Mouse (Mus musculus) 3134 (cell line): ENCODE results near the gene Ptpn11.
A peak's percentile ranks its signal among the peaks of the same experiment; 100 is the strongest.
"Not testable (repeated sequence)": the region's sequence is repeated elsewhere in the genome, so short reads cannot be mapped to it uniquely, and the experiment has no call there.

Experiments
- DNase-seq: peaks from one replicate; pipeline ENCODE4 v3.0.0-alpha.2; 2011; ENCODE audit warnings: low spot score; ENCODE audit not compliant: insufficient read length; ENCODE audit errors: extremely low read depth

The Ptpn11 gene

DNA sequence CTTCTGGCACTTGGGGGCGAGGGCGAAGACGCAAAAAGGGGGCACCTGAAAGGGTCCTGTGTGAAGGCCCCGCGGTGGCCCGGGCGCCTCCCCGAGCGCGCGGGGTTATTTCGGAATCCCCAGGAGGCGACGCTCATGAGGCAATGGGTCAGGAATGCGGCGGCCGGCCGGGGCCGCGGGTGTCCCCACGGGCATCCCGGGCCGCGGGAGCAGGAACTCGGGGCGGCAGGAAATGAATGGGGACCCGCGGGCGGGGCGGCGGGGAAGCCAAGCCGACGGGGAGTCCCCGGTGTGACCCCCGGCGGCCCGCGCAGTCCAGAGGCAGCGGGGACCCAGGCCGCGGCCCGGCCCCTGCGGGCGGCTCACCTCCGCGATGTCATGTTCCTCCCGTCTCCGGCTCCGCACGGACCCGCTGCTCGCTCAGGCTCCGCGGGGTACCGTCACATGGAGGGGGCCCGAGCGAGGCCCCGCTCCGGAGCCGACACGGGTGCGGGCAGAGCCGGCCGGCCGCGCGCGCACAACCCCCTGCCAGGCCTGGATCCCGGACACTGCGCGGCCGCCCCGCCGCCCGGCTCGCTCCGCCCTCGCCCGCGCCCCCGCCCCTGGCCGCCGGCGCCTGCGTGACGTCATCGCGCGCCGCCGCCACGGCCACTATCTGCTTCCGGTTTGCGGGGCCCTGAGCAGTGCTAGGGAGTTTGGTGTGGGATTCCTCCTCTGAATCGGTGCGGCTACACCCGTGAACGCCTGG is at the start of gene Ptpn11:
Ptpn11 (minus strand) TSS at position 562 of the 748 bp plus-strand sequence.
- DNase-seq = peak; percentile 74

- no peak for DNase-seq
Observed at GRCm38 (mm10) chr5:121239846-121240245, 48.6 kb upstream of the Ptpn11 start.

GRCm38 (mm10) chr5:121238208-121238607 is 47.0 kb upstream of the Ptpn11 start:
- no peak for DNase-seq

GRCm38 (mm10) chr5:121236171-121236570 is 45.0 kb upstream of the Ptpn11 start:
- DNase-seq = no peak

DNA sequence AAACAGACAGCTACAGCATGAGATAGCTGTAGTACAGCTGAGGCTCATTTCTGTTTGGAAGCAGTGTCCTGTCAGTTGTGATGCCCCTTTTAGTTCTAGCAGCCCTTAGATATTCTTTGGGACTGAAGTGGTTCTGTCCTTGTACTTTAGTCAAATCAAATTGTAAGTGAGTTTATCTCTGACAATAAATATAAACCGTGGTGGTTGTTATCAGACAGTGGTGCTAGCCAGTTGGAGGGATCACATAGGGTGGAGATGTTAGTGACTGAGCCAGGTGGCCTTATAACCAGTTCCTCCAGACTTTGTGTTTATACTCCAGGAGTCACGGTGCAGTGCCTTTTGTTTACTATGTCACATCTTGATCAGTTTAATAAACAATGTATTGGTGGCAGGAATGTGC is 42.5 kb upstream of the Ptpn11 start:
- DNase-seq = no peak

DNA sequence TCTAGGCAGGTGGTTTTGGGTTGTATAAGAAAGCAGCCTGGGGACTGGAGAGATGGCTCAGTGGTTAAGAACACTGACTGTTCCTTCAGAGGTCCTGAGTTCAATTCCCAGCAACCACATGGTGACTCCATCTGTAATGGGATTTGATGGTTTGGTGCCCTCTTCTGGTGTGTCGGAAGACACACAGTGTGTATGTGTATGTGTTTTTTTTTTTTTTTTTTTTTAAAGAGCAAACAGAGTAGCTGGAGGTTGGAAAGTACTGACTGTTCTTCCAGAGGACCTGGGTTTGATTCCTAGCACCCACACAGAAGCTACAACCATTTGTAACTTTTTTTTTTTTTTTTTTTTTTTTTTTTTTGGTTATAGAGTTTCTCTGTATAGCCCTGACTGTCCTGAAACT is 41.6 kb upstream of the Ptpn11 start:
- DNase-seq = no peak

GRCm38 (mm10) chr5:121230811-121231210 is 39.6 kb upstream of the Ptpn11 start:
- DNase-seq = no peak

DNA sequence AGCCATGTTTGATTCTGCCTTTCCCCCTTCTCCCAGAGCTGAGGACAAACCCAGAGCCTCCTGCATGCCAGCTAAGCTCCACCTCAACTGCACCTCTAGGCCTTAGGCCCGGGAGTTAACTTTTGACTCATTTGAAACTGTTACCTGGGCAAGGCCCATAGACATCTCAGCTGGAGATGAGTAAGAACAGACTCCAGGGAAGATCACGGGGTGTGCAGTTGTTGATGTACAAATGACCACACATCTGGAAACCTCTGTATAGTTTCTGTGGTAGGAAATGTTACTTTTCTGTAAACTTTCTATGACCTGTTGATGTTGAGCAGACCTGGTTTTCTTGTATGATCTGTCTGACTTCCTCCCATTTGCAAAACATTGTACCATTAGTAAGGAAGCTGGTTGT is 38.0 kb upstream of the Ptpn11 start:
- no peak for DNase-seq

GRCm38 (mm10) chr5:121227330-121227729 is 36.1 kb upstream of the Ptpn11 start:
- DNase-seq = not testable (repeated sequence)

- DNase-seq = no peak
Observed at GRCm38 (mm10) chr5:121226845-121227244, 35.6 kb upstream of the Ptpn11 start.

DNA sequence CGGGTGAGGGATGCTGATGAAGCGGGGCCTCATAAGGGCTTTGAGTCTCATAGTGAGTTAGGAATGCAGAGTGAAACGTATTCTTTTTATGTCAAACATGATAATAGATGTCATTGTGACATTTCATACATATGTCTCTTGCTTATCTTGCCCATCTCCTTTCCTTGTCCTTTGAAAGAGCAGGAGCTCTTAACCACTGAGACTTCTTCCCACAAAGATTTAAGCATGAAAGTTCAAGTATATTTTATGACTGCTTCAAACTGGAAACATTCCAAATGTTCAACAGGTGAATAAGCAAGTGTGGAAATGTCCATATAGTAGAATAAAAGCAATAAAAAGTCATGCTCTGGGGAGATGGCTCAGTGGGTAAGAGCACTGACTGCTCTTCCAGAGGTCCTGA is 35.2 kb upstream of the Ptpn11 start:
- DNase-seq = no peak

- DNase-seq = no peak
Observed at GRCm38 (mm10) chr5:121225854-121226253, 34.7 kb upstream of the Ptpn11 start.

DNA sequence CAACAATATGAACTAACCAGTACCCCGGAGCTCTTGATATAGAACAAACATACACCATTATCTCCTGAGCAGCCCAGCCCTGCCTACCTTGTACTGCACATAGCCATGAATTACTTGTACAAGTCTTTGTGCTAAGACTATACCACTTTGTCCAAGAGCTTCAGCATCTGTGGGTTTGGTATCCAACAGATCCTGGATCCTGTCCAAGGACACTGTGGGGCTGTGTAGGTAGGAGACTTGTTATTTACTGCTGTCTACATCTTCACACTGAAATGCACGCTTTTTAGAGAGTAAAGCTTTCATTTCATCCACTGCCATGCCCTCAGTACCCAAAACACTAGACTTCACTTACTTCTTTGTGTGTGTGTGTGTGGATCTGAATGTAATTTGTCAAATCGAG is 33.7 kb upstream of the Ptpn11 start:
- no peak for DNase-seq

- not testable (repeated sequence) for DNase-seq
Observed at GRCm38 (mm10) chr5:121224020-121224419, 32.8 kb upstream of the Ptpn11 start.

GRCm38 (mm10) chr5:121221328-121221850 is 30.2 kb upstream of the Ptpn11 start:
- DNase-seq = no peak

- peak; percentile 42 for DNase-seq
Observed at GRCm38 (mm10) chr5:121220732-121221301, 29.6 kb upstream of the Ptpn11 start.

DNA sequence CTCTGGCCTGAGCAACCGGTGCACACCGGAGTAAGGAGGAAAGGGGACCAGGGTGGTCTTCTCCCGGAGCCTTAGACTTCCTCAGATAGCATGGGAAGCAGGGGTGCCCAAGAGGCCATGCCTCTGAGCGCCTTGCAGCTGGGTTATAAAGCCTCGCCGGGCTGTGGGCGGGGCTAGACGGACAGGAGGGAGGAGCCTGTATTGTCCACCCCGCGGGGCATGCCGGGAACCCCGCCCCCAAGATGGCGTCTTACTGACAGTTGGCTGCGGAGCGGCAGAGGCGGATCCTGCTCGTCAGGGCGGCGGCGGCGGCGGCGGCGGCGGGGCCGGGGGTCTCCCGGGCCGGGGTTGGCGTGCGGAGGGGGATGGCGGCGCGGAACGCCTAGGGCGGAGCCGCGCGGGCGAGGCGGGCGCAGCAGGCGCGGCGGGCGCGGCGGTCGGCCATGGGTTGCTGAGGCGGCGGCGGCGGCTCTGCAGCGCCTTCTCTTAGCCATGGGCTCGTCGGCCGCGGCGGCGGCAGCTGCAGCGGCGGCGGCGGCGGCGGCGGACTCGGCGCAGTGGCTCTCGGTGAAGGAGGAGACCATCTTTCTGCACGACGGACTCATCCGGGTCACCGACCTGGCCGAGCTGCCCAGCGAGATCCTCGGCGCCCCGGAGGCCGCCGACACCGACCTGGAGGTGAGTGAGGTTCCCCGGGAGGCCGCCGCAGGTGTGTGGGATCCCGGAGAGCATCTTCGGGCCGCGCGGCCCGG is 29.0 kb upstream of the Ptpn11 start, which contains the start of gene Hectd4:
Hectd4 (plus strand) TSS at position 240 of the 752 bp plus-strand sequence.
- peak; percentile 90 for DNase-seq

- DNase-seq = no peak
Observed at GRCm38 (mm10) chr5:121219190-121219589, 28.0 kb upstream of the Ptpn11 start.

DNA sequence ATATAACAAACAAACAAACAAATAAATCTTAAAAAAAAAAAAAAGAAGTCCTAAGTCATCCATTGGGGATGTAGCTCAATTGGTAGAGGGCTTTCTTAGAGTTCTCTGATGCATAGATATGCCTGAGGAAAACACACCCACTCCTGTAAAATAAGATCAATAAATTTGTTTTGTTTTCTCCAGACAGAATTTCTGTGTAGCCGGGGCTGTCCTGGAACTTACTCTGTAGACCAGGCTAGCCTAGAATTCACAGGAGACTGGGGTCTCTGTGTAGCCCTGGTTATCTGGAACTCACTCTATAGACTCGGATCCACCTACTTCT is 26.1 kb upstream of the Ptpn11 start:
- no peak for DNase-seq

DNA sequence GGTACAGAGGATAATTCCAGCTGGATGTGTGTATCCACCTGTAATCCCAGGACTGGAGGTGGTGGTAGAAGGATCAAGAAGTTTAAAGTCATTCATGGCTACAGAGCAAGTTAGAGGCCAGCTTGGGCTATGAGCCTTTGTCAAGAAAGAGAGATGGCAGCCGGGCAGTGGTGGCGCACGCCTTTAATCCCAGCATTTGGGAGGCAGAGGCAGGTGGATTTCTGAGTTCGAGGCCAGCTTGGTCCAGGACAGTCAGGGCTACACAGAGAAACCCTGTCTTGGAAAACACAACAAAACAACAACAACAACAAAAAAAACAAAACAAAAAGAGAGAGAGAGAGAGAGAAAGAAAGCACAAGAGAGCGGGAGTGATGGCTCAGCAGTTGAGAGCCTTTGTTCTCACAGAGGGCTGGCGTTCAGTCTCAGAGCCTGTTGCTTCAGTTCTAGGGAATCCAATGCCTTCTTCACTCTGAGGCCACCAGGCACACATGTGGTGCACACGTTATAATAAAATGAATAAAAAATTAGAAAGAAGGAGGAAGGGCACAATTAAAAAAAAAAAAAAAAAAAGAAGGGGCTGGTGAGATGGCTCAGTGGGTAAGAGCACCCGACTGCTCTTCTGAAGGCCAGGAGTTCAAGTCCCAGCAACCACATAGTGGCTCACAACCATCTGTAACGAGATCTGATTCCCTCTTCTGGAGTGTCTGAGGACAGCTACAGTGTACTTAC is 25.6 kb upstream of the Ptpn11 start:
- not testable (repeated sequence) for DNase-seq

DNA sequence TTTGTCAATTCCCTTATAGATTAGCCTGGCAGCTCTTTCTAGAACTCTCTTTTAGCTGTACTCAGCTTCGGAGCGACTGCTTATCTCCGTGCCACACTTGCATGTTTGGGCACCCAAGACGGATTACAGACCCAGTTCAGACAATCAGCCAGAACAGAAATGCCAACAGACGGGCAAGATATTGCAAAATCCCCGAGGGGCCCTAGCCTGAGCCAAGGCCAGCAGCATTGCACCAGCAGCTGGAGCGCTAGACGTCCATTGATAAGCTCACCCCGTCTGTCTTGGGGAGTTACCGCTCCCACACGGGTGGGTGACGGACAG is 24.9 kb upstream of the Ptpn11 start:
- DNase-seq = no peak
